Mouse (Mus musculus): ENCODE data around the gene Rims4.

The Rims4 gene
- long read RNA-seq, experiment 1, full-length matches to known transcripts: 10 of 32 reads
- long read RNA-seq, experiment 1, partial matches to known transcripts: 3 of 32 reads
- long read RNA-seq, experiment 1, other reads (novel, unspliced or antisense): 19 of 32 reads
- long read RNA-seq, experiment 2, full-length matches to known transcripts: 3 of 9 reads
- long read RNA-seq, experiment 2, partial matches to known transcripts: 0 of 9 reads
- long read RNA-seq, experiment 2, other reads (novel, unspliced or antisense): 6 of 9 reads

DNA sequence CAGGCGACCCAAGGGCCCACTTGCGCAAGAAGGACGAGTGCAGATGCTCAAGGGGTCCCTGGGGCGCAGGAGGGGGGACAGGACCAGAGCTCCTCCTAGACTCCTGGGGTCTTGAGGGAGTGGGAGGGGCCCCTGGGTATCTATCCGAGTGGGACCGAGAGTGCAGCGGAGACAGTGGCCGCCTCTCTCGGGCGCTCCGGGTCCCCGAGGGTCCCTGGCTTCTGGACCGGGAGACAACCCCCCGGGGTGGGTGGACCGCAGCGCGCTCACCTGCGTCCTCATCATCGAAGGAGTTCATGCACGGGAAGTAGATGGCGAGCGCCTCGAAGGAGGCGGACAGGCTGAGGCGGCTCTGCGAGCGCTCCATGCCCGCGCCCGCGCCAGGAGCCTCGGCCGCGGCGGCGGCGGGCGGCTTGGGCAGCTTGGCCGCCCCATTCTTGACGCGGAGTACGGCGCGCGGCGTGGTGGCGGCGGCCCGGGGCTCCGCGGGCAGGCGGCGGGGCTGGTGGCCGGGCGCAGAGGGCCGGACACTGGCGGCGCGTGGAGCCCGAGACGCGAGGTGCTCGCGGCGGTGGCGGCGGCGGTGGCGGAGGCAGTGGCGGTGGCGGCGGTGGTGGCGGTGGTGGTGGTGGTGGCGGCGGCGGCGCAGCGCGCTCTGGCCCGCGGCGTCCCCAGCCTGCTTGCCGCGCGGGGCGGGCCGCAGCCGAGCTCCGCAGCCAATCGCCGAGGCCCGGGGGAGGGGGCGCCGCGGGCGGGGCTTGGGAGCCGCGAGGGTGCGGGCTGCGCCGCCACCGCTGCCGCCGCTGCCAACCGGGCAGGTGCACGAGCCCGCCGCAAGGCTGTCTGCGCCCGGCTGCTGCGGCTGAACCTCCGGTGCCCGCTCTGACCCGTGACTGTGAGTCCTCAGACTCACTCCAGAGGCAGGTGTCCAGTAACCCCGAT, at the start of gene Rims4:
Gene Rims4 (minus strand): TSS at position 367 of the 942 bp plus-strand sequence.
- intact Hi-C loops (cut with DNase I): loop anchor here (5.0 kb wide), 2 partner anchors 34 to 46 kb away; no protein-coding TSS in a partner anchor

DNA sequence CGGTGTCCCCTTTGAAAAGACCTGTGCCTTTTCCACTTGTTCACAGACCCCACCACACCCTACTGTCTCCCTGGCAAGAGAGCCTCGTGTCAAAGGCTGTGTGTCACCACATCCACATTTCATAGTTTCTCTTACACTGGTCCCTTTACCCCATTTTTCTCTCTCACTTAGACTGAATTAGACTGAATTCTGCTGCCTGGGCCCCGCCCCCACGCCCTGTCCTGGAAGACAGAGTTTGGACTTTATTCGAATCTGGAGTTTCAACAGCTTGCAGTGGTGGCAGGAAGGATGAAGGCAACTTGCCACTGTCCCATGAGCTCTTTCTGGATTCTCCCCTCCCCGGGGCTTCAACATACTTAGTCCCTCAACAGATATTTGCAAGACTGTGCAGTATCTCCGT, 47.2 kb upstream of the Rims4 start:
- intact Hi-C loops (cut with DNase I): loop anchor here (5.0 kb wide), 1 partner anchor 108 kb away; no protein-coding TSS in a partner anchor

DNA sequence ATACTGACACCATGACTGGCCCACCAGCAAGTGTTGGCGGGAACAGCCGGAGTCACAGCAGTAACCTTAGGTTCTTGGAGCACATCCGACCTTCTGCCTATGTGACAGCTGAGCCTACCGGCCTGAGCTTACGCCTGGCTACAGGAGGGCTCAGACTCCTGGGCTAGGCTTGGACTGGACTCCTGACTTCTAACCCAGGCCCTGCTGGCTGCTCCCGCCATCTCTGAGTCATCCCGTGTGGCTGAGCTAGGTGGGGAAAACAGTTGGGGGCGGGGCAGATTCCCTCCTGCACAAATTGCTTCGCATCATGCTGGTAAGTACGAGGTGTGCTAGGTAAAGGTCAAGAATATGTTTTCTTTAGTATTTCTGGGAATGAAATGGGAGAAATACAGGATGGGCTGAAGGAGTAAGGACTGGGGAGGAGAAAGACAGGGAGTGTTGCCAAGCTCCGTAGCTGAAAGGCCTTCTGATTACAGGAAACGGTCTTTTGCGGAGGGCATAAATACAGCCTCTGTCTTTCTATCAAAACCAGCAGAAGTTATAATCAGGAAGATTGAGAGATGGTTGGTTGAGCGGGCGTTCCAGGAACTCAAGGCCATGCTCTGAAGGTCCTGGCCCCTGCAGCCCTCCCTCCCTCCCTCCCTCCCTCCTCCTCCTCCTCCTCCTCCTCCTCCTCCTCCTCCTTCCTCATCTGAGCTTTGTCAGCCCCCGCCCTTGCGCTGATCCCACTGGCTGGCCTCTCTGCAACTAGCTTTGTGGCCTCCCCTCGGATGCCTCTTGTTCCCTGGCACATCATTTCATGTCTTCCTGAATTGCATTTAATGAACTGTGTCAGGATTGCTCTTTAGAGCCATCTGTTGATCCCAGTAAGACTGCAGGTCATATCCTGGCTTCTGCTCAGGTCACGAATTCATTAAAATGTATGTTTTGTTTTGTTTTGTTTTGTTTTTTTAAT, 46.4 kb upstream of the Rims4 start:
- intact Hi-C loops (cut with DNase I): loop anchor here (5.0 kb wide), 1 partner anchor 108 kb away; no protein-coding TSS in a partner anchor

DNA sequence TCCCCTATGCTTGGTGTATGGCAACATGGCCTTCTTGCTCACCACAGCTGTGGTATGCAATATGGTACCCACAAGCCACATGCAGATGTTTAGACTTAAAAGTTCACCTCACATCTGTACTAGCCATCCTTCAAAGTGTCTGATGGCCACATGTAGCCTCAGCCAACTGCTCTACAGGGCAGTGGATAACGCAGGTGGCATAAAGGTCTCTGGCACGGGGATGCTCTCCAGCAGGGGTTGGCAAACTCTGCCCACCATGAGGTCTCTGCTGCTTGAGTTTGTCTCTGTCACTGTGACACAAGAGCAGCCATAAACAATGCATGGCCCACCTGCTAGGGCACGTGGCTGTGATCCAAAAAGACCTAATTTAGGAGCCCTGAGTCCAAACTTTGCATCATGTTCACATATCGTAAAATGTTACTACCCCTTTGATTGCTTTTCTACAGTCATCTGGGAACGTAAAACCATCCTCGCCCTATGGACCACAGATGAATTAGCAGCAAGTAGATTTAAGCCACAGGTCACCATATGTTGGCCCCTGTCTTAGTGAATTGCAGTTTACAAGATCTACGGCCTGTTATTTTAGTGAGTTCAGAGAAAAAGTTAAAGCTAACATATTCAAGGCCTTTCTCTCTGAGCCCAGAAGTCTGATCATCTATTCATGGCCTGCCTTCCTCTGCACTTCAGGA, 35.3 kb upstream of the Rims4 start:
- intact Hi-C loops (cut with DNase I): loop anchor here (5.0 kb wide), 2 partner anchors 36 to 96 kb away; partner anchors contain the start of gene Rims4

DNA sequence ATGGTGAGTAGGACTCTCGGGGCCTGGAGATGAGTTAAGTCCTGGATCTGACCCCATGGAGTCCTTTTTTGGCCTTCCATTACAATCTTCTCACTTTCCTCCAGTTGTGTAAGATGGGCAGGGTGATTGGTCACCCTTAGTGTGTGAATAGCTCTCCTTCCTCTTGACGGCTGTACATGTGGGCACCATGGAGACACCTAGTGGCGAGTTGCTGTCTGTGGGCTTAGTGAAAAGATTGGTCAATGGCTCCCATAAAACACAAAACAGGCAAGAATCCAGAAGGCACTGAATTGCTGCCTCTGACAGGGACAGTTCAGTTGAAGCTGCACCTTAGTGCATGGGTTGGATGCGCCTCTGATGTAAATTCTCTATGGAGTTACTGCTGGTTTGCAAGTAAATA, 33.3 kb upstream of the Rims4 start:
- intact Hi-C loops (cut with DNase I): loop anchor here (5.0 kb wide), 2 partner anchors 34 to 94 kb away; partner anchors contain the start of gene Rims4

DNA sequence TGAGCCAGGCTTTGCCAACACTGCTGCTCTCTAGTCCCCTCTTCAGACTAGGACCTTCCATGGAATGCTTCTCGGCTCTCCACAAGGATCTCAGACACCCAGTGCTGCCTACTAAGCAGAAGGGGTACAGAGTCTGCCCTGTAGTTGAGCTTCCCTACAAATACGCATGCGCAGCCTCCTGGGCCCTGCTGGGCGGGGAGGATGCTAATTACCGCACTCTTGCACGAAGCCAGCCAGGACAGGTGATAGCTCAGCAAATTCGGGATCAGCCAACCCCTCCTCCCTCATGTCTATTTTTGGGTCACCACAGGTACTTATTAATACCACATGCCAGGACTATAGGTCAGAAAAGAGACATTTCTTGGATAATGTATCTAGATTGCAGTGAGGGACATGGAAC, 29.5 kb upstream of the Rims4 start:
- intact Hi-C loops (cut with DNase I): no loop called here

DNA sequence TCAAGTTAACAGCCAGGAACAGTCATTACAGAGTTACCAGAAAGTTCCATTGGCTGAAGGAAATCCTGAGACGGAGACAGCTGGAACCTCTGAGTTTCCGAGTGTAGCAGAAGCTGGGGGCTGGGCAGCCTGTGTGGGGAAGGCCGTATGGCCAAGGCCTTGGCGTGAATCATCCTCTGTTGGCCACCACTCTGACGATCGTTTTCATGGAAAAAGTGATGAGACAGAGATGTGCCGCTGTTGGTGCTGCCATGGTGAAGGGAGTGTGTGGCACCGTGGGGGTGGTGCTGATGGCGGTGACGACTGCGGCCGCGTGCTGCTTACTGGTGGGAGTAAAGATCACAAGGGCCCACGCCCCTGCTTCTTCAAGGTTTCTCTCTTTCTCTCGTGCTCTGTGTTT, 27.7 kb upstream of the Rims4 start:
- intact Hi-C loops (cut with DNase I): no loop called here

DNA sequence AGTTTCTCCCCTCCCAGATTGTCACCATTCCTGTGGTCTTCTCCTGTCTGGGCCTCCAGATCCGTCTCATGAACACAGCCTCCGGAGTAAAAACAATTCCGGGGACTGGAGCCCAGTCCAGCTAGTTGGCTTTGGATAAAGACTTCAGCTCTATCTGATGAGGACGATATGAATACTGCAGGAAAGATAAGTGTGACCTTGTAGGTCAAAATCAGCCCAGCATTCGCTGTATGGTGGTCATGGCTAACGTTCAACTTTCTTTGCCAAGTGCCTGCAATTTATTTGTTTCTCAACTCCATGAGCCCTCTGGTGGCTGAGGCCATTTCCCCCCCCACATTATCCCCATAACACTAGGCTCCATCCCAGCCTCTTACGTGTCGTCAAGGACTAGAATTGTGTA, 26.0 kb upstream of the Rims4 start:
- intact Hi-C loops (cut with DNase I): no loop called here

DNA sequence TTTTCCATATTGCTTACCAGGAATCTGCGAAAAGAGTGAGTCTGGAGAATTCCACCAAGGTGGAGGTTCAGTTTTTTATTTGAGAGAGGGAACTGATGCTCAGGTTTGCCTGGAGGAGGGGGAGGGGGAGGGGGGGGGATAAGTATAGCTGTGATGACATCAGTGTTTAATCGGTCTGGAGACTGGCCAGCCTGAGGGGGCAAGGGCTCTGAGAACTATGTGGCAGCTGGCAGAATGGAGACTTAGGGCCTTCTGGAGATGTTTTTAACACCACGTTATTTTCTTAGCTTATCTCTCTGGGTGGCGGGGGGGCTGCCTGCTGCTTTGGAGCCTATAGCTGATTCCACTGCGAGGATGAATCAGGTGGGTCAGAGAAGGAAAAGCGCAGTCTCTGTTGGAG, 24.6 kb upstream of the Rims4 start:
- intact Hi-C loops (cut with DNase I): no loop called here

DNA sequence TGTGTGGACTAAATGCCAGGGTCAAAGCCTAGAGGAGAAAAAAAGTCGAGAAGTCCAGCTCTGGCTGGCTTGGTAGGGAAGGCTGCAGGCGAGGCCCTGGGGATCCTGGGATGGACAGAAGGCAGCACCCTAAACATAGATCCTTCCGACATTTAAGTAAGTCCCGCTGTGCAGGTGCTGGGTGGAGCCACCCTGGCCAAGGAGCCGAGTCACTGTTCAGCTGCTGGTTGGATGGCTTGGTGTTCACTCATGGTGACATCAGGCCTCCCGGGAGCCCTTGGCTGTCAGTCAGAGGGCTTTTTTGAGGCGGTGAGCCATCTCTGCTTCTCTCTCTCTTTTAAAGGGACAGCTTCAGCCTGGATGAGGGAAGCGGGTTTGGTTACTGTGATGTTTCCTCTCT, 21.0 kb upstream of the Rims4 start:
- intact Hi-C loops (cut with DNase I): no loop called here

DNA sequence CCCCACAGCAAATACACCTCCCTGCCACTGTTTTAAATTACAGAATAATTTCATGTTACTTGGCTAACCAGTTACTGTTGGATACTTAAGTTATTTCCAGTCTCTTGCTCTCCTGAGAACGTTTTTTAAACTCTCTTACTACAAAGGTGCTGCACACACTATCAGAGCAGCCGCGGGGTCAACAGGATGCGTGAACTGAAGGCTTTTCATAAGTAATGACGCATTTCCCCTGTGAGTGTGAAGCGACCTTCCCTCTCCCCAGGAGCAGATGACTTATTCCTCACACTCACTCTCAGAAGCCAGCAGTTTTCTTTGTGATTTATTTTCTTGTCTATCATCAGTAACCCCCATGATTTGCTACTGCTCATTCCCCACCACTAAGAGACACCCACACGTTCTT, 13.7 kb upstream of the Rims4 start:
- intact Hi-C loops (cut with DNase I): no loop called here

DNA sequence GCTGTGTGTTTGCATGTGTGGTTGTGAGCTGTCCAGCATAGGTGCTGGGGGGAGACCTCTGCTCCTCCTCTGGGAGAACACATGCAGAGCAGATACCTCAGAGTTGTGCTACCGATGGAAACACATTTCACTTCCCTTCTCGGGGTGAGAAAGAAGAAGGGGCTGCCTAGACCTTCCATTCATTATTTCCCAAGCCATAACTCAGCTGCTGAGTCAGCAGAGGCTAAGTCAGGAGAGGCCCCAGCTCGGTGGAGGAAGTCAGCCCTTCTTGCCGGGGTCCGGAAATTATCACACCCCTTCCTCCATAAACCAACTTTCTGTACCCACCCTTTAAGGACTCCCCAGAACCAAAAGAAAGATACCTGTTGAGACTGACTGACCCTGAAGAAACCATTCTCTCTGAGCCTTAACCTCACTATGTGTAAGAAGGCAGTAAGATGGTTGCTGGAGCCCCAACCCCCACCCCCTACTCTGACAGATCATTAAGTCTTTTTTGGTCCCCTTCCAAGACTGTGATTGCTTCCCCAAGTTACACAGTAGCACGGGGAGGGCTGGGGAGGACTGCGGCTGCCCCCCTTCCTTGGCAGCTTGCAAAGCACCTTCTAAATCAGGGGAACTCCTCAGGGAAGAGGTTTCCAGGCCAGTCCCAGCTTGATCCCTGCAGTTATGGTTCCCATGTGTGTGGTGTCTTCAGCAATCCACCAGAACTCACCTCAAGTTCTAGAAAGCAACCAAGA, 10.1 kb upstream of the Rims4 start:
- intact Hi-C loops (cut with DNase I): no loop called here

DNA sequence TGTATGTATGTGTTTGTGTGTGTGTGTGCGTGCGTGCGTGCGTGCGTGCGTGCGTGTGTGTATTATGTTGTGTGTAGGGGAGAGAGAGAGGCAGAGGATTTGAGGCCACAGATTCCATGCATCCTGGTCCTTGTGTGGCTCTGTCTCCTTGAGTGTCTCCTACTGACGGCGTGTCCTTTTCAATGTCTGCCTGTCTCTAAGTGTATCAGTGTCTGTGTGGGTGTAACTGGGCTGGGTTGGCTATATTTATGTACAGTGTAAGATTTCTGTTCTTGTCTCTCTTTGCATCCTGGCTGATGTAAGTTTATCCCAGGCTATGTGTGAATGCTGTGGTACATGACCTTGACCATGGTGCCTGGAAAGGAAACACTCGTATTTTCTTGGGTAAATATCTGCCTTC, 6.6 kb upstream of the Rims4 start:
- intact Hi-C loops (cut with DNase I): no loop called here

DNA sequence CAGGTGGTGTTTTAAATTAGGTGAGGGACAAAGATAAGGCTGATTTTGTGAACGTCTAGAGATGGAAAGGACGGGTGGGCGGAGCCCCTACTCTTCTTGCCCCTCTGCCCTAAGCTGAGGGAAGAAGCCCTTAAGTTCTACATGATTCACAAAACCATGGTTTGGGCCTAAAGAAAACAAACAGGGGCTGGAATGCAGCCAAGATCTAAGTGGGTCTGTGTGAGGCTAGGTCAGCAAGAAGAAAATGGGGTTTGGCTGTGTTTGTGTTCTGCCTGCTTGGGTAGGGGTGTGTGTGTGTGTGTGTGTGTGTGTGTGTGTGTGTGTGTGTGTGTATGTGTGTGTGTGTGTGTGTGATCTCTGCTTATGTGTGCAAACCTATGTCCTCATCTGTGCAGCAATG, 6.0 kb upstream of the Rims4 start:
- intact Hi-C loops (cut with DNase I): loop anchor here (5.0 kb wide), 1 partner anchor 67 kb away; no protein-coding TSS in a partner anchor

DNA sequence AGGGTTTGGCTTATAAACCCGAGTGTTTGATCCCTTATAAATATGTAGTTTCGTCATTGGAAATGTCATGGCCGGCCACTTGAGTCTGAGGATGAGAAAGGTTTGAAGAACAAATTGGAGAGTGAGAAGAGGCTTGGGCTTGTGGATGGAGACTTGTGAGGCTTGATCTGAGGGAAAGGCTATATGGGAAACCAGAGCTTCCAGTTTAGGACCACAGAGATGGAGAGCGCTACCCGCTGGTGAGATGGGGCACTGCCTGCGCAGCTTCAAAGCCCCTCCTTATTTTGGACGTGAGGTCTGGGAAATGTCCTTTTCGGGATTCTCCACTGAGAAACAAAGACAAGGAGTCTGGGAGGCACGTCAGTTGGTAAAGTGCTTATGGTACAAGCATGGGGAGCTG, 4.6 kb upstream of the Rims4 start:
- intact Hi-C loops (cut with DNase I): loop anchor here (5.0 kb wide), 1 partner anchor 66 kb away; no protein-coding TSS in a partner anchor

DNA sequence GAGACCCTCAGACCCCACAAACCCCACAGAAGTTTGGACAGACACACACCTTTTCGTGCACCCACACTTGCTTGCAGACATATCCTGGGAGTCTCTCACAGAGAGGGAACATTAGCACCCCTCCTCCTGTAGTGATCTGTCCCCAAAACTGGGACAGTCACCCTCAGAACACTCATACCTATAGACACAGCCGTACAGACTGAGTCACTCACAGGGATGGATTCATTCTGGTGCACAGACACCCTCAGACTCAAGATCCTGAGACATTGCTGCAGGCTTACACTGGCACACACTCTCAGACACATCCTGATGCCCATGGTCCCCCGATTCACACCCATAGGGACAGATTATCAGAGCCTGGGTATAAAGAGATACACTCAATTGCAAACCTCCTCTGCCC, 1.1 kb upstream of the Rims4 start:
- intact Hi-C loops (cut with DNase I): loop anchor here (5.0 kb wide), 2 partner anchors 33 to 47 kb away; no protein-coding TSS in a partner anchor

DNA sequence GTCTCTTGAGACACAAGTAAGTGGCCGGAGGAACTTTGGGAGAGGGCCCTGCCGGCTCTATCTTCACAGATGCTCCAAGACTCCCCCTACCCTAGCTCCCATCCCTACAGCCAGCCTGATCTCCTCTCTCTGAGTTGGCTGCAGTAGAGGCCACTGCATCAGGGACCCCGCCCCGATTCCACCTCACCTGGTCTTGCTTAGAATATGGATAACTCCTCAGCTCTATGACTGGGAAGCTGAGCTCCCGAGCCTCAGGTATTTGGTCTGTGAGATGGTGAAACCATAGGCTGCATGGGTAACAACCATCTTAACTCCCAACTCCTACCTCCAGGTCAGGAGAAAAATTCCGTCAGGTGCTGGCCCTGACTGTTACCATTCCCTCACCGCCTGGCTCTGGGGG, 1.8 kb downstream of the Rims4 start:
- intact Hi-C loops (cut with DNase I): loop anchor here (5.0 kb wide), 2 partner anchors 36 to 44 kb away; no protein-coding TSS in a partner anchor

DNA sequence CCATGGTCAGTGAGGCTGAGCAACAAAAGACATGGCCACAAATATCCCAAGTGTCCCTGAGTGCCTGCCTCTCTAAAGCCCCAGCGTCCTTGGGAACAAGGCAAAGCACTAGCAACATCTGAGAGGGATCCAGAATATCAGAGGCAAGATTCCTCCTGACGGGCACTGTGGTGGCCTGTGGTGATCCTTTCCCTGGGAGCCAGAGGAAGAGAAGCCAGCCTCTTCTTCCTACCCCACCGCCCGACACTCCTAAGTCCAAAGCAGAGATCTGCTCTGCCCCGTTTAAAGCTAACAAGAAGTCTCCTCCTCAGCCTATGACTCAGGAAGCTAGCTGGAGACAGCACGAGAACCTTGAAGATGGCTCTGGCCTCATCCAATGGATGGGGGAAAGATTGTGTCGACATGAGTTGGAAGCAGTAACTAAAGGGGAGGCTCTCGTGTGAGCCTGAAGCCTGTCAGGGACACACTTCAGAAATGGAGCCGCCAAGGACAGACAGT, 3.1 kb downstream of the Rims4 start:
- intact Hi-C loops (cut with DNase I): loop anchor here (5.0 kb wide), 2 partner anchors 37 to 43 kb away; no protein-coding TSS in a partner anchor

DNA sequence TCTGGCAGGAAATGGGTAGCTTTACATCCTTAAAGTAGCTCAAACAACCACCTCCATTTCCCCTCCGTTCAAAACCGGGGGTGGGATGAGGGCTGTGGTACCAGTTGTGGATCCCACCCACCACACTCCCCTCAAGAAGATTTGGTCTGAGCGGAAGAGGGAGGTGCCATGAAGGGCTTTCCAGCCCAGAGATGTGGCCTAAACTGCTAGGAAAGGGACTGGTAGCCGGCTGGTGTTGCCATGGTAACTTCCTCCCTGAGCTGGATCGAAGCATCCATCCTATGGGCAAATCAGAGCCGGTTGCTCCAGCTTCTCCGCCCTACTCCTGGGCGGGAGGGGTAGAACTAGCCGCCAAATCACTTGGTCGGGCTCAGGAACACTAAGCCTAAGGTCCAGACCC, 4.4 kb downstream of the Rims4 start:
- intact Hi-C loops (cut with DNase I): no loop called here
